Mouse (Mus musculus): ENCODE results near the gene Mapk9. TPM values are rescaled to one million over a fixed set of nuclear protein-coding genes. Genes with fewer than 3 reads are reported as not detected.
A peak's percentile ranks its signal among the peaks of the same experiment; 100 is the strongest.

Gene Mapk9
- polyA plus RNA-seq, 1 experiment from 2014 or later: 30.2 TPM

- Histone ChIP-seq H3K4me1 (ENCODE audit: insufficient read depth, low read depth, low read length) (no peaks in the 10 kb centered on the region), H3K4me3 (ENCODE audit: low read depth, low read length) (no peak overlapping the region), H3K4me2 (replicated peaks; ENCODE audit: low read depth, low read length) (no peak overlapping the region), H3K36me3 (ENCODE audit: insufficient read depth, low read length) (no peaks in the 10 kb centered on the region), H3K9ac (replicated peaks; ENCODE audit: low read depth) (no peak overlapping the region), H3K27ac (ENCODE audit: low read length) (no peak overlapping the region), H3K9me3 (ENCODE audit: low read length) (no peaks in the 10 kb centered on the region), H3K27me3 (replicated peaks; ENCODE audit: insufficient read depth, low read length) (no peaks in the 10 kb centered on the region)
- WGBS: 89% methylated on average over 2 of the region's 2 CpGs
- ATAC-seq: no peak
- TF ChIP-seq EP300 (IDR thresholded peaks at IDR 0.05): no peak
- TF ChIP-seq CTCF (IDR thresholded peaks at IDR 0.05): no peak
- no peak for DNase-seq (ENCODE audit: low spot score)
Observed at GRCm38 (mm10) chr11:49822337-49822736, 24.2 kb upstream of the Mapk9 start.

- no peak overlapping the region for H3K27ac ChIP-seq (ENCODE audit: low read length)
- H3K4me1 ChIP-seq (ENCODE audit: insufficient read depth, low read depth, low read length): no peaks in the 10 kb centered on the region
- H3K4me2 ChIP-seq (replicated peaks; ENCODE audit: low read depth, low read length): no peak overlapping the region
- H3K9me3 ChIP-seq (ENCODE audit: low read length): no peaks in the 10 kb centered on the region
- H3K27me3 ChIP-seq (replicated peaks; ENCODE audit: insufficient read depth, low read length): no peaks in the 10 kb centered on the region
- no peak overlapping the region for H3K4me3 ChIP-seq (ENCODE audit: low read depth, low read length)
- WGBS: 37% methylated on average over 2 of the region's 2 CpGs
- ATAC-seq (peak; percentile 43; the same call in 1 of the 2 replicates), DNase-seq (ENCODE audit: low spot score) (peak; percentile 34)
- no peak overlapping the region for H3K9ac ChIP-seq (replicated peaks; ENCODE audit: low read depth)
- no peaks in the 10 kb centered on the region for H3K36me3 ChIP-seq (ENCODE audit: insufficient read depth, low read length)
- no peak for TF ChIP-seq EP300 (IDR thresholded peaks at IDR 0.05)
- peak; percentile 96 for TF ChIP-seq CTCF (IDR thresholded peaks at IDR 0.05)
Observed at GRCm38 (mm10) chr11:49824896-49825295, 21.7 kb upstream of the Mapk9 start.

- no peaks in the 10 kb centered on the region for H3K9me3 ChIP-seq (ENCODE audit: low read length)
- H3K4me3 ChIP-seq (ENCODE audit: low read depth, low read length): no peak overlapping the region
- H3K36me3 ChIP-seq (ENCODE audit: insufficient read depth, low read length): no peaks in the 10 kb centered on the region
- no peaks in the 10 kb centered on the region for H3K4me1 ChIP-seq (ENCODE audit: insufficient read depth, low read depth, low read length)
- no peak overlapping the region for H3K27ac ChIP-seq (ENCODE audit: low read length)
- H3K4me2 ChIP-seq (replicated peaks; ENCODE audit: low read depth, low read length): no peak overlapping the region
- peak; percentile 52; the same call in 1 of the 2 replicates for TF ChIP-seq EP300 (IDR thresholded peaks at IDR 0.05)
- TF ChIP-seq CTCF (IDR thresholded peaks at IDR 0.05): no peak
- no peaks in the 10 kb centered on the region for H3K27me3 ChIP-seq (replicated peaks; ENCODE audit: insufficient read depth, low read length)
- ATAC-seq (0 out of 2 replicates have a peak, but pooled peaks have one; percentile 25), DNase-seq (ENCODE audit: low spot score) (peak; percentile 73)
- H3K9ac ChIP-seq (replicated peaks; ENCODE audit: low read depth): no peak overlapping the region
- WGBS: 29% methylated on average over 6 of the region's 6 CpGs
Observed at GRCm38 (mm10) chr11:49827243-49827642, 19.3 kb upstream of the Mapk9 start.

GRCm38 (mm10) chr11:49829176-49829745 lies 17.3 kb upstream of the Mapk9 start:
- Histone ChIP-seq H3K9ac (replicated peaks; ENCODE audit: low read depth) (no peak overlapping the region), H3K4me3 (ENCODE audit: low read depth, low read length) (no peak overlapping the region), H3K27ac (ENCODE audit: low read length) (peak overlapping the region; percentile 68), H3K36me3 (ENCODE audit: insufficient read depth, low read length) (no peaks in the 10 kb centered on the region), H3K9me3 (ENCODE audit: low read length) (no peaks in the 10 kb centered on the region), H3K4me1 (ENCODE audit: insufficient read depth, low read depth, low read length) (no peaks in the 10 kb centered on the region), H3K27me3 (replicated peaks; ENCODE audit: insufficient read depth, low read length) (no peaks in the 10 kb centered on the region), H3K4me2 (replicated peaks; ENCODE audit: low read depth, low read length) (no peak overlapping the region)
- WGBS: 33% methylated on average over 7 of the region's 7 CpGs
- DNase-seq (ENCODE audit: low spot score) (peak; percentile 75), ATAC-seq (peak; percentile 87)
- peak; percentile 93 for TF ChIP-seq EP300 (IDR thresholded peaks at IDR 0.05)
- no peak for TF ChIP-seq CTCF (IDR thresholded peaks at IDR 0.05)

- no peaks in the 10 kb centered on the region for H3K36me3 ChIP-seq (ENCODE audit: insufficient read depth, low read length)
- H3K27ac ChIP-seq (ENCODE audit: low read length): no peak overlapping the region
- no peak overlapping the region for H3K9ac ChIP-seq (replicated peaks; ENCODE audit: low read depth)
- H3K4me3 ChIP-seq (ENCODE audit: low read depth, low read length): no peak overlapping the region
- no peaks in the 10 kb centered on the region for H3K4me1 ChIP-seq (ENCODE audit: insufficient read depth, low read depth, low read length)
- no peaks in the 10 kb centered on the region for H3K27me3 ChIP-seq (replicated peaks; ENCODE audit: insufficient read depth, low read length)
- H3K4me2 ChIP-seq (replicated peaks; ENCODE audit: low read depth, low read length): no peak overlapping the region
- H3K9me3 ChIP-seq (ENCODE audit: low read length): no peaks in the 10 kb centered on the region
- DNase-seq (ENCODE audit: low spot score) (no peak), ATAC-seq (no peak)
- no peak for TF ChIP-seq CTCF (IDR thresholded peaks at IDR 0.05)
- TF ChIP-seq EP300 (IDR thresholded peaks at IDR 0.05): no peak
- 84% methylated on average over 12 of the region's 12 CpGs for WGBS
Observed at GRCm38 (mm10) chr11:49831980-49832379, 14.6 kb upstream of the Mapk9 start.

- no peak overlapping the region for H3K4me3 ChIP-seq (ENCODE audit: low read depth, low read length)
- ATAC-seq: no peak
- 78% methylated on average over 5 of the region's 5 CpGs for WGBS
- TF ChIP-seq EP300 (IDR thresholded peaks at IDR 0.05) (no peak), CTCF (IDR thresholded peaks at IDR 0.05) (no peak)
- H3K4me2 ChIP-seq (replicated peaks; ENCODE audit: low read depth, low read length): no peak overlapping the region
- no peaks in the 10 kb centered on the region for H3K27me3 ChIP-seq (replicated peaks; ENCODE audit: insufficient read depth, low read length)
- no peak for DNase-seq (ENCODE audit: low spot score)
- no peak overlapping the region for H3K9ac ChIP-seq (replicated peaks; ENCODE audit: low read depth)
- no peaks in the 10 kb centered on the region for H3K4me1 ChIP-seq (ENCODE audit: insufficient read depth, low read depth, low read length)
- H3K36me3 ChIP-seq (ENCODE audit: insufficient read depth, low read length): no peaks in the 10 kb centered on the region
- no peaks in the 10 kb centered on the region for H3K9me3 ChIP-seq (ENCODE audit: low read length)
- no peak overlapping the region for H3K27ac ChIP-seq (ENCODE audit: low read length)
Observed at GRCm38 (mm10) chr11:49832962-49833361, 13.6 kb upstream of the Mapk9 start.

Measured in lung, postnatal 0 days (tissue).